Mouse (Mus musculus) gastrocnemius, postnatal 10 days (tissue): ENCODE measurements around the gene Olfr1419. TPM values are rescaled to one million over a fixed set of nuclear protein-coding genes. Genes with fewer than 3 reads are reported as not detected.

Experiments used
- microRNA-seq, 2 experiments: library from miRNA; unstranded; fragments of <30 nt; microRNA quantifications; one replicate each; pipeline ENCODE4 v1.2.0; 2021
- total RNA-seq, 2 experiments: library from RNA; stranded (reverse); gene quantifications; 2 replicates each; pipeline ENCODE4 v1.2.3; 2021

Gene Olfr1419
- total RNA-seq, 2 experiments from 2014 or later = not detected

Small RNA genes lying within 50 kb of the gene (microRNA-seq; reads per million reads assigned to microRNA genes)
- gene Mir6994 = 2.0 to 2.9 reads per million in 2 experiments

Other genes starting within 250 kb of the Olfr1419 start
- gene Ms4a3, start 234.3 kb downstream of the Olfr1419 start, total RNA-seq = under 1 TPM in 1 of 2 experiments, not detected in 1; 0.27 TPM
- gene Oosp2, start 214.5 kb downstream of the Olfr1419 start, total RNA-seq = not detected
- gene Oosp1, start 184.0 kb downstream of the Olfr1419 start, total RNA-seq = not detected
- not detected for gene Oosp3, start 178.1 kb downstream of the Olfr1419 start, total RNA-seq
- gene Gif, start 127.6 kb downstream of the Olfr1419 start, total RNA-seq = not detected
- 10 to 100 TPM; 37.4 to 46.0 TPM for gene Mrpl16, start 104.7 kb downstream of the Olfr1419 start, total RNA-seq
- 1 to 10 TPM; 2.0 to 2.4 TPM for gene Stx3, start 55.7 kb downstream of the Olfr1419 start, total RNA-seq
- gene Olfr1417, start 35.9 kb downstream of the Olfr1419 start, total RNA-seq = not detected
- not detected for gene Olfr1418, start 14.0 kb downstream of the Olfr1419 start, total RNA-seq
- not detected for gene Olfr1420, start 11.5 kb upstream of the Olfr1419 start, total RNA-seq
- gene Patl1, start 37.3 kb upstream of the Olfr1419 start, total RNA-seq = 10 to 100 TPM; 25.1 to 28.3 TPM
- gene Osbp, start 90.8 kb upstream of the Olfr1419 start, total RNA-seq = 10 to 100 TPM; 77.5 to 77.9 TPM
- not detected for gene Olfr1423, start 166.2 kb upstream of the Olfr1419 start, total RNA-seq
- gene Olfr1424, start 187.6 kb upstream of the Olfr1419 start, total RNA-seq = not detected
- gene Olfr1425, start 202.6 kb upstream of the Olfr1419 start, total RNA-seq = not detected
- gene Olfr1426, start 216.9 kb upstream of the Olfr1419 start, total RNA-seq = not detected
- gene Olfr1427, start 228.2 kb upstream of the Olfr1419 start, total RNA-seq = not detected
- not detected for gene Olfr1428, start 240.8 kb upstream of the Olfr1419 start, total RNA-seq
- gene Olfr76, start 248.1 kb upstream of the Olfr1419 start, total RNA-seq = not detected